Mouse (Mus musculus) v-Abl transformed pro-B cells (cell line): ENCODE results near the gene Triobp.

Experiments
- in situ Hi-C, 2 experiments: fragments of 400-800 bp; cut with MboI; formaldehyde crosslinking; loops; one replicate each; pipeline ENCODE4 v1.15.1; 2025; ENCODE audit not compliant: unreplicated experiment in 2 of 2

Gene Triobp

DNA sequence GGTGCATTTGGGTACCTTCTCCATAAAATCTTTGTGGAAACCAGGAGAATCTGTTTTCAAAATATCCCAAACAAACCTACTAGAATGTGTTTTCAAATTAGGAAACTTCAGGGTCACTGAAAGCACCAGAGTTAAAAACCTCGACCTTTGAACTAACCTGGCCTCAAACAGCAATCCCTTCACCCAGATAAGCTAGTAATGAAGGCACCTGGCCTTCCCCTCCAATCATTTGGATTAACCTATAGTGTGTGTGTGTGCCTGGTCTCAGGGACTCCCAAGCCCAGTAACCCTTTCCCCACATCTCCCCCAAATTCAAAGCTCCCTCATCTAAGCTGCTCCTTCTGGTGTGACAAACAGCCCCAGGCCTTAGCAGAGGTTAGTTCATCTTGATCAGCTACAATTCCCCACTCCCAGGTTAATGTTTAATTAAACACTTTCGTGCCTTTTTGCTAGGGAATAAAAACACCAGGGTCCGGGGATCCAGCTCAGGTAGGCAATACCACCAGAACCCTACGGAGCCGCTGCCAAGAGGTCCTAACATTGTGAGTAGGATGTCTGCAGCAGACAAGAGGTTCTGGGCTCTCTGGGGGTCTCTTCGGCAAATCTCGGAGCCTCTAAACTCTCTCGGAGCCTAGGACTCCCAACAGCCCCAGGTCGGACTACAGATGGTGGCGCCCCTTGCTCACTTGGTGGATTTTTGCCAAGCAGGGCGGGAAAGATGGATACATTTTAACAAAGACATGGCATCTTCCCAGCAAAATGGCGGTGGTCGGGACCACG is 79.2 kb downstream of the Triobp start:
- in situ Hi-C loops: loop anchor here in 1 of 2 experiments (5.0 to 10.0 kb wide), 2 partner anchors 39 to 112 kb away; partner anchors contain the start of gene Pdxp

DNA sequence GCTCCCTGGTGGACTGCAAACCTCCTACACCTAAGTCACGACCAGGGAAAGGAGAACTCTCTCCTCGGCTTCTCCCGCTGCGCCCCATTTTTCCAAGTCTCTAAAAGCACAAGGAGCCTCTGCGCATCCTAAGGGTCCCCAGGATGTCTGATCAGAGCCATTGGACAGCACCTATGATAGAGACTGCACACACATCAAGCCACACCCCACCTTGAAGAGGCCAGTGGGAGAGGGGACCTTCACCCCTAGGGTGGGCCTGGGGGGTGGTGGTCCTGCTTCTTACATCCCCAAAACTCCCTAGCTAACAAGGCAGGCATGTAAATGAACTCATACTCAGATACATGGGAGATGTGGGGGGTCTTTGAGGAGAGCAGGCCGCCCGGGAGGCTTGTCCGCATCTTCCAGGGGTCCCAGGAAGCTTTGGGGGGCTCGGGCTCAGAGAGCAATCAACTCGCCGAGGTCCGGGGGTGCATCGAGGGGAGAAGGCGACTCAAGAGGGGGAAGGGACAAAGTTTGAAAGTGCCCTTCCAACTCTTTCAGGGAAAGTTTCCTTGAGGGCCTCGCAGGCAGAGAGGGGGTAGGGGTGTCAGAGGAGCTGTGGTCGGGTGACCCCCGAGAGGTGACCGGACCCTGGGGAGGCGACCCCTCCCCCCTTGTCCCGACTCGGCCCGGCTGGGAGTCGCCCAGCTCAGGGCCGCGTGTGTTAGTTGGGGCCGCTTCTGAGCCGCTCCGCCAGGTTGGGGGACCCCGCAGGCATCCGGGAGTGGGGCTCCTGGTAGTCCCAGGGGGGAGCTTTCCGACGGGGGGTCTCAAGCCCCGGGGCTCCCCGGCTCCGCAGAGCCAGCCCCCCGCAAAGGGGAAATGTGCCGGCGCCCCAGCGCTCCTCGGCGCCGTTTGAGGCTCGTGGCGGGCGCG is 80.0 kb downstream of the Triobp start:
- in situ Hi-C loops: loop anchor here in 1 of 2 experiments (5.0 to 10.0 kb wide), 2 partner anchors 40 to 113 kb away; partner anchors contain the start of gene Pdxp

DNA sequence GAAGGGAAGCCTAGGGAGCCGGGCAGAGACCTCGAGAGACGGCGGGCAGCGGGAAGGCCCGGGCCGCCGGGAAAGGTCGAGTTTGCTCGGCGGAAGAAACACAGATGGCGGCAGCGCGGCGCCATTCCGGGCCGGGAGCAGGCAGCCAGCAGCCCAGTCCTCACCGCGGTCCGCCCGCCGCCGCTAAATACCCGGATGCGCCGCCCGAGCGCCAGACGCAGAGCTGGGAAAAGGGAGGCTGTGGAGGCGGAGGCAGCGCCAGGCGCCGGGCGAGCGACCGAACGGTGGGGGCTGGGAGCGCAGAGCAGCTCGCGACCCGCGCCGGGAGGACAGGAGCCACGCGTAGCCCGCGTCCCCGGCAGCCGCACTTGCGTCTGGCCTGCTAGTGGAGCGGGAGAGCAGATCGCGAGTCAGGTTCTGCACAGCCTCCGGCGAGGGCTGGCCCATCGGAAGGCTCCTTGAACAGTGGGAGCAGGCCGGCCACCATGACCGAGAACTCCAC is 80.8 kb downstream of the Triobp start, which contains the start of gene H1f0:
TSS of gene H1f0 (plus strand) at position 214 of the 502 bp plus-strand sequence.
- in situ Hi-C loops: loop anchor here in 1 of 2 experiments (5.0 to 10.0 kb wide), 2 partner anchors 41 to 113 kb away; partner anchors contain the start of gene Pdxp

DNA sequence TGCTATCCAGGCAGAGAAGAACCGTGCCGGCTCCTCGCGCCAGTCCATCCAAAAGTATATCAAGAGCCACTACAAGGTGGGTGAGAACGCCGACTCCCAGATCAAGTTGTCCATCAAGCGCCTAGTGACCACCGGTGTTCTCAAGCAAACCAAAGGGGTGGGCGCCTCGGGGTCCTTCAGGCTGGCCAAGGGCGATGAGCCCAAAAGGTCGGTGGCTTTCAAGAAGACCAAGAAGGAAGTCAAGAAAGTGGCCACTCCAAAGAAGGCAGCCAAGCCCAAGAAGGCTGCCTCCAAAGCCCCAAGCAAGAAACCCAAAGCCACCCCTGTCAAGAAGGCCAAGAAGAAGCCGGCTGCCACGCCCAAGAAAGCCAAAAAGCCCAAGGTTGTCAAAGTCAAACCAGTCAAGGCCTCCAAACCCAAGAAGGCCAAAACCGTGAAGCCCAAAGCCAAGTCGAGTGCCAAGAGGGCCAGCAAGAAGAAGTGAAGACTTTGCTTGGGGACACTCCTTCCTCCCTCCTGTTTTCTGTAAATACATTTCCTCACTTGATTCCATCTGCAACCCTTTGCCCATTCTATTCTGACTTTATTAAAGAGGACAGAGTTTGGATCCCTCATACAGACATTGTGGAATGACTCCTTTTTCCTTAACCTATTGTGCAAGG is 81.4 kb downstream of the Triobp start:
- in situ Hi-C loops: loop anchor here in 1 of 2 experiments (5.0 to 10.0 kb wide), 2 partner anchors 42 to 114 kb away; partner anchors contain the start of gene Pdxp

DNA sequence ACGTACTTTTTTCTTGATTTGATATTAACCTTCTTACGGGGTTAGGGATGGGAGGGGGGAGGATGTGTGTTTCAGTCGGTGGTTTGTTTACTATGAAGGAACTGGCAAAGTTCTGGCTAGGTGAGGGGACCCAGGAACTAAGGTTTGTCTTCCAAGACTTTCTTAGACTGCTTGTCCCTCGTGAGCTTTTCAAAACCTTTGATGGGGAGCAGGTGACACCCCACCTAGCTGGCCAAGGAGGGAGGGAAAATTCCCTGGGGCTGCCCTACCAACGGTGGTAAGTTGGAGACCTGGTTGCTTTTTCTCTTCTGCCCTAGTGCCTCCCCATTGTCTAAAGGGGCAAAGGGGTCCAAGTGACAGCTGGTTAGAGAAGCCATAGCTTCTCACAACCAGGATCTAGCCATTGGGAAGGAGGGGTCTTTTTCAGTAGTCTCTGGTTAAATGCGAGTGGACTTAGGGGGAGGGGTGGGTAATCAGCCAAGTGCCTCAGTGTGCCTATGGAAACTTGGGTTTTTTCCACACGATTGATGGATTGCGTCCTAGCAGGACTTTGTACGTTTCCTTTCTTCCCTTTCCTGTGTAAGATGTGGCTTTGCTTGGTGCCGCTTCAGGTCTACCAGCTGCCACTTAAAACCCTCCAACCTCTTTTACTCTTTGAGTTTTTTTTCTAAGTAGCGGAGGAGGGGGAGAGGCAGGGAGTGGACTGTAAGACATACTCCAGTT is 82.2 kb downstream of the Triobp start:
- in situ Hi-C loops: loop anchor here in 1 of 2 experiments (5.0 to 10.0 kb wide), 3 partner anchors 42 to 115 kb away; partner anchors contain the start of genes 1700088E04Rik, Pdxp and Polr2f

DNA sequence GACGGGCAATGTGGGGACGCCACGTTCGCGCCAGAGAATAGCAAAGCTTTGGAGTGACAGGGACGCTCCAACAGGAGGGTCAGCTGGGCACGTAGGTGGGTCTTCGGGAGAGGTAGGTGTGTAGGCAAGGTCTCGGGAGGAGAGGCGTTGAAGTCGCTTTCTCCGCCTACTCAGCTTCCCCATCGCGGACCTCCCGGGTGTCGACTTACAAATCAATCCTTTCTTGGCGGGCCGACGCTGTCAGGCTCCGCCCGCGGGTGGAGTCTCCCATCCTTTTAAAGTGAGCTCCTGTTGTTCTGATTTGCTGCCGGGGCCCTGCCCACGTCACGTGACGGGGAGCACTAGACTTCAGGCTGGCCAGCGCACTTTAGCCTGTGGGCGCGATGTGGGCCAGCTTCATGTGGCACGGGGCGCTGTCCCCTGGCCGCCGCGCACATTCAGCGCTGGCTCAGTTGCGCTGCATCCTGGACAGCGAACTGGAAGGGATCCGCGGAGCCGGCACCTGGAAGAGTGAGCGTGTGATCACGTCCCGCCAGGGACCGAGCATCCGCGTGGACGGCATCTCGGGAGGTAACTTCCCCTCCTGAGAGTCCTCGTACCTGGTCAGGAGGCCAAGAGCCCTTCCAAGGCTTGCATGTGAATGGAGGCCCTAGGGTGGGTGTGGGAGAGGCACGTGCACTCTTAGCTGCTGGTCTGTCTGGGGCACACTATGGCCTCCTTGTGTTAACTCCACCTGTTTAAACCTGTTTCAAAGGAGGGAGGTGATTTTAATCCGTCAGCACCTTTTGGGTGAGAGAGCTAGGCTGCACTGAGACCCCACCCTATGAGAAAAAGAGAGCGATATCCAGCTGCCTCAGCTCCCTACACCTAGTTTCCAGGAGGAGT is 83.3 kb downstream of the Triobp start:
- in situ Hi-C loops: loop anchor here in 1 of 2 experiments (10.0 kb wide), 1 partner anchor 114 kb away; the partner anchor contains the start of genes 1700088E04Rik and Polr2f

DNA sequence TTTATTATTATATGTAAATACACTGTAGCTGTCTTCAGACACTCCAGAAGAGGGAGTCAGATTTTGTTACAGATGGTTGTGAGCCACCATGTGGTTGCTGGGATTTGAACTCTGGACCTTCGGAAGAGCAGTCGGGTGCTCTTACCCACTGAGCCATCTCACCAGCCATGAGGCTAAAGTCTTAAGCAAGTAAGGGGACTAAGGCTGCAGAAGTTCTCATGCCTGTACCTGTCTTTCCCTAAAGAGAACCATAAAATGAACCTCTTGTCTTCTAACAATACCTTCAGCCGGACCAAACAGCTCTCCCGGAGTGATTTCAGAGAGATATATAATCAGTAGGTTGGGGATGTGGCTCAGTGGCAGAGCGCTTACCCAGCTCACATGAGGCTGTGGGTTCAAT is 84.4 kb downstream of the Triobp start:
- in situ Hi-C loops: loop anchor here in 1 of 2 experiments (10.0 kb wide), 1 partner anchor 113 kb away; the partner anchor contains the start of genes 1700088E04Rik and Polr2f

DNA sequence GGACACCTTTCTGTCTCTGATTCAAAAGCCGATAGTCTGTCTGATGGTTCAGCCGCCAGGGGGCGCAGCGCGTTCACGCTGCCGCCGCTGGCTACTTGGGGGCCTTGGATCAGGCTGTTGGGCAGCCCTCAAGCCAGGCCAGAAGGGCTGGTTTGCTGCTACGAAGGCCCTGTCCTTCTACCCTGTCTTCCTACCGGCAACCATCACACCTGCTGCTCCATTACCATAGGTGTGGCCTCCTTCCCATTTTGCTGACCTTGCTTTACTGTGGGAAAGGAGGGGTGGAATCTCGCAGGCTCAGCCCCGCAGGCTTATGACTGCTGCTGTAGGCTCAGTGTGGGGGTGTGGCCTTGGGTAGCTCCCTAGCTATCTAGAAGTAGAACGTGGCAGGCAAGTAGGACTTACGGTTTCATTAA is 90.4 kb downstream of the Triobp start:
- in situ Hi-C loops: loop anchor here (5.0 to 10.0 kb wide), 3 partner anchors 34 to 121 kb away; partner anchors contain the start of genes 1700088E04Rik (in 1 of the 2) and Polr2f (in 1 of the 2)

DNA sequence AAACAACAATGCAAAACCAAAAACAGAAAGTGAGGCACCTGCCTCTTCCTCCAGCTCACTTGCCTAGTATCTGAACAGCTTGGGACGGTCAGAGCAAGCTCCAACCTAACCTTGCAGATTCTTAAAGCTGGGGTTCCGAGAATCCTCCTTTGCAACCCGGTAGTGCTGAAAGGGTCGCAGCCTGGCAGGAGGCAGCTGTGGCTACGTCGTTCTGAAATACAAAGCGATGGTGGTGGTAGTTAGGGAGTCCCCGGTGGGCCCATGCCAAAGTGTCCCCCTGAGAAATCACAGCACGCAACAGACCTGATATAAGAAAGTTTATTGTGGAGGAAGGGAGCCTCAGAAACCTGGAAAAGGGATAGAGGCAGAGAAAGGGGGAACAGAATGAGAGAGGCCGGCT is 90.8 kb downstream of the Triobp start:
- in situ Hi-C loops: loop anchor here (5.0 to 10.0 kb wide), 3 partner anchors 34 to 121 kb away; partner anchors contain the start of genes 1700088E04Rik (in 1 of the 2) and Polr2f (in 1 of the 2)

DNA sequence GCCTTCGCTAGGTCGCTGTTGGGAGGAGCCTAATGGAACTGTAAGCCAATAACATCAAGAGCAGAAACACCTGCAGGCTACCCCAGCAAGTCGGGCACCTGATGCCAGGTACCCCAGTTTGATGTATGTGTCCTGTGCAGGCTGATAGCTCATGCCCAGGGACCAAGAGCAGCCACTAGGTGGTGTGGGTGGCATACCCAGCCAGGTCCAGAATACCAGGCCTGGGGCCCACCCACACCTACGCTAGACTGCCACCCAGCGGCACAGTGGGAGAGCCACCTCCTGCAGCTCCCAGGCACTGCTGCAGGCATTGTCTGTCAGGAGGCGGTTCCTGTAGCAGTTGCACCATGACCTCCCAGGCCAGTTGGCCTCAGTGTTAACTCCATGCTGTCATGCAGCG is 91.3 kb downstream of the Triobp start:
- in situ Hi-C loops: loop anchor here (5.0 to 10.0 kb wide), 3 partner anchors 33 to 122 kb away; partner anchors contain the start of genes 1700088E04Rik (in 1 of the 2) and Polr2f (in 1 of the 2)

DNA sequence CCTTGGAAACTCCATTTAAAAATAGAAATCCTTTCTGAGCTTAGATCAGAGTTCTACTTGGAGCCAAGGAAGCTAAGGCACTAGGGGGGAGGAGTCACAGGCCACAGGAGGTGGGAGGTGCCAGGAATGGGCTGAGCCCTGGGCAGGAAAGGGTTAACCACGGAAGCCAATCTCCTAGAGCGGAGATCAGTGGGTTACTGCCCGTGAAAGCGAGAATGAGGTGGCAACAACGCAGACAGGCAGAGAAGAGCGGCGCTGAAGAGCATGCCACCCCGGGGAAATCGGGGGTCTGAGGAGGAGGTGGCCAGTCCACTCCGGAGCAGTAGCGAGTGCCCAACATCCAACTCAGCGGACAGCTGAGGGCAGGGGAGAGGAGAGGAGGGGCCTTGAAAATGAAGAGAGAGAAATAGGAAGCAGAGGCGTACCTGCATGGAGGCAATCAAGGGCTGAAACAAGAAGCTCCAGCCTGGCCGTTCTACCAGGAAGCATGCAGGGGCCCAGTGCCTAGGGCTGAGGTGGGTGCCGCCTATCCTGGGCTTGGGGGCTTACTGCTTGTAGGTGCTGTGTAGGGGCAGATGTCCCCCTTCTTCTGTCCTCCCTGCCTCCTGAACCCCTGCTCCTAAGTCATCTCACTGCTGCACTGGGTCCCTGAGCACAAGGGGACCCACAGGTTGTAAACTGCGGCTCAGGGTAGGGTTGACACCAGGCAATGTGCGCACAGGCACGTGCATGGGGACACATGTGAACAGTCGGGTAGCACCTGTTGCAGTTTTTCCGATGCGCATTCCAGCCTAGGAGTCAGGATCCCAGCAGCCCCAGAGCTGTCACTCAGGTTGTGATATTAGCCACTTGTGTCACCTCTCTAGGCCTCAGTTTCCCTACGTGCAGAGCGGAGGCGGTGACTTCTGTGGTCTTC is 93.2 kb downstream of the Triobp start:
- in situ Hi-C loops: no loop called here

DNA sequence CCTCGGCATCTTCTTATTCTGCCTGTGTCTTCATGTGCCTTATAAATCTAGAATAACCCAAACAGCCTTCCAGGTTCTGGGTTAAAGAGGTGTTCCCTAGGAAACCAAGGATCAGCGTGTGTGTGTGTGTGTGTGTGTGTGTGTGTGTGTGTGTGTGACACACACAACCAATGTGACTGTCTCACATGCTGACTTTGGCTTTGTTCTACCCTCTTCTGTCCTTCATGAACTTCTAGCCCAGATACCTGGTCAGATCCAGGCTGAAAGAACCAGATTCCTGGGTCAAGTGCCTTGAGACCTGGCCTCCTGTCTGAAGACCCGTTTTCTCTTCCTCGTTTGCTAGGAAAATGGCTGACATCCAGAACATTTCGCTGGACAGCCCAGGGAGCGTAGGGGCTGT is 94.1 kb downstream of the Triobp start, which contains the start of gene Galr3:
TSS of gene Galr3 (plus strand) at position 301 of the 400 bp plus-strand sequence.
- in situ Hi-C loops: no loop called here

DNA sequence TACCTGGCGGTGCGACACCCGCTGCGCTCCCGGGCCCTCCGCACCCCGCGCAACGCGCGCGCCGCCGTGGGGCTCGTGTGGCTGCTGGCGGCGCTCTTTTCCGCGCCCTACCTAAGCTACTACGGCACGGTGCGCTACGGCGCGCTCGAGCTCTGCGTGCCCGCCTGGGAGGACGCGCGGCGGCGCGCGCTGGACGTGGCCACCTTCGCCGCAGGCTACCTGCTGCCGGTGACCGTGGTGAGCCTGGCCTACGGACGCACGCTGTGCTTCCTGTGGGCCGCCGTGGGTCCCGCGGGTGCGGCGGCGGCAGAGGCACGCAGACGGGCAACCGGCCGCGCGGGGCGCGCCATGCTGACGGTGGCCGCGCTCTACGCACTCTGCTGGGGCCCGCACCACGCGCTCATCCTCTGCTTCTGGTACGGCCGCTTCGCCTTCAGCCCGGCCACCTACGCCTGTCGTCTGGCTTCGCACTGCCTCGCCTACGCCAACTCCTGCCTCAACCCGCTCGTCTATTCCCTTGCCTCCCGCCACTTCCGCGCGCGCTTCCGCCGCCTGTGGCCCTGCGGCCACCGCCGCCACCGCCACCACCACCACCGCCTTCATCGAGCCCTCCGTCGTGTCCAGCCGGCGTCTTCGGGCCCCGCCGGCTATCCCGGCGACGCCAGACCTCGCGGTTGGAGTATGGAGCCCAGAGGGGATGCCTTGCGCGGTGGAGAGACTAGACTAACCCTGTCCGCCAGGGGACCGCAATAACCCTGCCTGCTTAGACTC is 95.4 kb downstream of the Triobp start:
- in situ Hi-C loops: no loop called here

DNA sequence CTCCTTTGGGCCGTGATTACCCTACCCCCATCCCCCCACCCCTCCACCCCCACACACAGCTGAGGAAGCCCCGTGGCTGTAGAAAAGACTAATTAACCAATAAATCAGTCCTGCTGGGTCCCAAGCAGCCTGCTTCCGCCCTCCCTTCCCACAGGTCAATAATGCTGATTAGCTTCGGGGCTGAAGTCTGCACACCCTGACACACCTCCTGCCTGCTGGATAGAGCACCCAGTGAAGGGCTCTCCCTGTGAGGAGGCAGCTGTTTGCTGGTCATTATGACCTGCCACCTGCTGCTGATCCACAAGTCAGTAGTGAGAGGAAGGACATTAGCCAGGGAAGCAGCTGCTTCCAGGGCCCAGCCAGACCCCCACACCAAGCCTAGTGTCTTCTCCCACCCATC is 97.3 kb downstream of the Triobp start:
- in situ Hi-C loops: no loop called here

DNA sequence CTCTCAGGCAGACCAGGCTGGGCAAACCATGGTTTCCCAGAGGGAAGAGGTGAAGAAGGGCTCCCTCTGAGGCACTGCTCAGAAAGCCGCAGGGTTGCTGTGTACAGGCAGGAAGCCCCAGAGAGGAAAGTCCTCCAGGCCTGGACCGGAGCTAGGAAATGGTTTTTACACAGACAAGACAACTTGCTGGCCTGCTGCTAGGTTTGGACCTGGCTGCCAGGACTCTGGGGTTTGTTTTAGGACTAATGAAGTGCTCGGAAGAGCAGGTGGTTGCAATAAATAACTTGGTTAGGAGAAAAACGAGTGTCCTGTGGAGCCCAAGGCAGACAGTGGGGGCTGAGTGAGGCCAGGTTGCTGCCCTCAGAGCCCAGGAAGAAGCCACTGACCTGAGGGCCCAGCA is 100.7 kb downstream of the Triobp start:
- in situ Hi-C loops: no loop called here
